2 mouse cellular contexts compared by ENCODE assay signal in the genomic region with DNA sequence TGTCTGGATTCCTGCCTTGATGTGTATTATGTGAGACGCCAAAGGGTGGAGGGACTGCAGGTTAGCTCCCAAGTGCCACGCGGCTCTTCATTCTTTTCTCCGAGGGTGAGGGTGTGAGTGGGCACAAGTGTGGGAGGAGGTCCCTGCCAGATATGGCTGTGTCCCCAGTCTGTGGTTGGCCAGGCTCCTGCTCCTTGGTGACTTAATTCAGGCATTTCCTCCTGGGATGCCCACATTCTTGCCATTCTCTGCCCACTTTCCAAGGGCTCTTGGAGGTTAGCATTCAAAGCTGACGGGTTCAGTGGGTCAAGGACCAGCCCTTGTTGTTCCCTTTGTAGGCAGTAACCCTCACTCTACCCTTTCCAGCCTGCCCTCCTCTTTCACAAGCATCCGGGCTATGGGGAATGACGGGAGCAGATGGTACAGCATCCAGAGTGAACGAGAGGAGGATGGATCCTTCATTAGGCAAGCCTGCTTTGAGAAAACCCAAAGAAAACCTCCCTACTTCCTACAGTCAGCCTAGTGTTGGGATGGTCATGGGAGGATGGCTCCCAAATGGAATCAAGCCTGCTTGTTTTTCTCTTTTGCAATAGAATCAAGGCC.
TF ChIP-seq lines count a peak whose summit lies in the region.

No protein-coding gene starts in this region.

TF ChIP-seq in C2C12, 6 proteins besides CTCF, POLR2A, EP300 and RAD21:
- no peak for TF ChIP-seq CEBPB (IDR thresholded peaks at IDR 0.05; ENCODE audit: low read depth)
- peak; percentile 34 for TF ChIP-seq MAX (IDR thresholded peaks at IDR 0.05)
- no peak for TF ChIP-seq USF1 (IDR thresholded peaks at IDR 0.05; ENCODE audit: low read depth)
- no peak for TF ChIP-seq MYOD1 (IDR thresholded peaks at IDR 0.05; ENCODE audit: control insufficient read depth, insufficient read length, low read depth)
- no peak for TF ChIP-seq MYOG (IDR thresholded peaks at IDR 0.05; ENCODE audit: control insufficient read depth, extremely low read depth, insufficient read length)

TF ChIP-seq in CH12.LX, 34 proteins besides CTCF, POLR2A, EP300 and RAD21:
- TF ChIP-seq UBTF (IDR thresholded peaks at IDR 0.05; ENCODE audit: low read depth, low read length) (peak; percentile 31; the same call in 1 of the 2 replicates), POLR2AphosphoS2 (IDR thresholded peaks at IDR 0.05; ENCODE audit: low read depth, low read length) (peak; percentile 41; the same call in 1 of the 2 replicates), ZNF384 (IDR thresholded peaks at IDR 0.05; ENCODE audit: low read depth, low read length) (no peak), MEF2A (IDR thresholded peaks at IDR 0.05; ENCODE audit: borderline replicate concordance, low read depth, low read length) (no peak), USF1 (IDR thresholded peaks at IDR 0.05; ENCODE audit: low read depth, low read length) (no peak), KAT2A (IDR thresholded peaks at IDR 0.05; ENCODE audit: insufficient replicate concordance, low read length) (no peak), TCF12 (IDR thresholded peaks at IDR 0.05; ENCODE audit: low read depth, low read length) (peak; percentile 17; the same call in 1 of the 2 replicates)
